Mouse (Mus musculus) cortical plate, adult 2 months (tissue): ENCODE results near the gene Wfdc15a.

Experiments used
- CTCF ChIP-seq: fragments of 200-500 bp; IDR thresholded peaks from 2 replicates; pipeline ENCODE4 v1.5.1; 2011; ENCODE audit warnings: mild to moderate bottlenecking, control low read depth, low read length; ENCODE audit not compliant: insufficient read depth; ENCODE audit errors: extremely low read depth
- POLR2A ChIP-seq: fragments of 200-500 bp; IDR thresholded peaks from 2 replicates; pipeline ENCODE4 v1.6.1; 2011; ENCODE audit warnings: mild to moderate bottlenecking, low read length, control low read depth; ENCODE audit not compliant: insufficient read depth; ENCODE audit errors: extremely low read depth

DNA sequence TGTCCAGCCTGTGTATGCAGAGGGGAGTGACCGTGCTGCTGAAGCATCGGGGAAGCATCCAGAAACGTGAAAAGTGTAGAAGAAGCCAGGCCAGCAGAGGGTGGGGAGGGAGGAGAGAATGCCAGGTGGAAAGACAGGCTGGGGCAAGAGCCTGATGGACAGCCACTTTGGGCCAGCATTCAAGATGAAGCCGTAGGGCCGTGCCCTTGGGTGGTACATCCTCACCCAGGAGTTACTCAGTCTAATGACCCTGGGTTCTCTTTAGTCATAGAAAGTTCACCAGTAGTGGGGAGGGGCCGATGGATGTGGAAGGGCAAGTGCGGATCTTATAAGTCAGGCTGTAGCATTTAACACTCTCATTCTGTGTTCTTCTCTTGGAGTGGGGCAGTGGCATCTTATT, 43.8 kb downstream of the Wfdc15a start:
- no peak for TF ChIP-seq CTCF
- TF ChIP-seq POLR2A: no peak
